Mouse (Mus musculus): Measurements from ENCODE around the gene Eno4. TPM values are rescaled to one million over a fixed set of nuclear protein-coding genes. Genes with fewer than 3 reads are reported as not detected.

Gene Eno4
- polyA plus RNA-seq, 1 experiment = 0.37 TPM

DNA sequence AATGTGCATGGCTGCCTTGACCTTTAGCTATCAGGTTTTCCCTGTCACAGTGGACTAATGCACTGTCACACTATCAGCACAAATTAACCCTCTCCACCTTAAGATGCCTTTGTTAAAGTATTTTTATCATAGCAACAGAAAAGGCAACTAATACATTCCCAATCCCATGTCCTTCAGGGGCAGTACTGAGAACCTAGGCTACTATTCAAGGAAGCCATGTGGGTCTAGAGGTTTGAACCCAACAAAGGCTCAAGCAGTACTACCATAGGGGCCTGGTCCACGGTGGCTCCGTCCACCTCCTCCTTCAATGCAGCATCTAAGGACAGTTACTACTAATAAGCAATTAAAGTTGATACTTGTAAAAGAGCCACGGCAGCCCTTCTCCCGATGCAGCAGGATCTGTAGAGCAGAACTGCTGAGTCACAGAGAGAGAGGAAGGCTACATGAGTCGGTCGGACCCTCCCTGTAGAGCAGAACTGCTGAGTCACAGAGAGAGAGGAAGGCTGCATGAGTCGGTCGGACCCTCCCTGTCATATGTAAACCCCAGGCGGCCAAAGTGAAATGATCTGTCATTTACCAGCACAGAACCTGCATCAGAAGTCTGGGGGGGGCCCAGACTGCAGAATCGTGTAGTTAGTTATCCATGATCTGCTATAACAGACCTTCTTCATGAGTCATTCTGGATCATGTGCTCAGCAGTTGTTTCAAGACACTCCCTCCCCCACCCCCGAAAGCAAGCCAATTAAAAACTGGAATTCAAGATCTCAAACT is 35.4 kb downstream of the Eno4 start:
- Histone ChIP-seq H3K79me2 (ENCODE audit: control insufficient read depth, insufficient read depth) (no peaks in the 10 kb centered on the region), H3K4me3 (ENCODE audit: insufficient read depth, poor library complexity, severe bottlenecking) (peak overlapping the region; percentile 12), H3ac (ENCODE audit: control insufficient read depth, insufficient read length, low read depth) (peak overlapping the region; percentile 33), H3K79me3 (ENCODE audit: low read depth) (no peaks in the 10 kb centered on the region), H3K27me3 (ENCODE audit: control insufficient read depth, insufficient read depth, insufficient read length) (no peaks in the 10 kb centered on the region), H3K36me3 (ENCODE audit: control insufficient read depth, insufficient read depth) (no peaks in the 10 kb centered on the region)
- TF ChIP-seq FOSL1 (IDR thresholded peaks at IDR 0.05; ENCODE audit: insufficient read depth, low read length, poor library complexity, severe bottlenecking) = peak; percentile 26
- TF ChIP-seq CTCF (IDR thresholded peaks at IDR 0.05; ENCODE audit: control insufficient read depth, insufficient read depth, insufficient read length) = no peak
- TF ChIP-seq CEBPB (IDR thresholded peaks at IDR 0.05; ENCODE audit: low read depth) = no peak
- TF ChIP-seq USF1 (IDR thresholded peaks at IDR 0.05; ENCODE audit: low read depth) = peak; percentile 82
- TF ChIP-seq MYOG (IDR thresholded peaks at IDR 0.05; ENCODE audit: control insufficient read depth, extremely low read depth, insufficient read length) = no peak
- TF ChIP-seq MAX (IDR thresholded peaks at IDR 0.05) = peak; percentile 50
- TF ChIP-seq MYOD1 (IDR thresholded peaks at IDR 0.05; ENCODE audit: control insufficient read depth, insufficient read length, low read depth) = no peak

DNA sequence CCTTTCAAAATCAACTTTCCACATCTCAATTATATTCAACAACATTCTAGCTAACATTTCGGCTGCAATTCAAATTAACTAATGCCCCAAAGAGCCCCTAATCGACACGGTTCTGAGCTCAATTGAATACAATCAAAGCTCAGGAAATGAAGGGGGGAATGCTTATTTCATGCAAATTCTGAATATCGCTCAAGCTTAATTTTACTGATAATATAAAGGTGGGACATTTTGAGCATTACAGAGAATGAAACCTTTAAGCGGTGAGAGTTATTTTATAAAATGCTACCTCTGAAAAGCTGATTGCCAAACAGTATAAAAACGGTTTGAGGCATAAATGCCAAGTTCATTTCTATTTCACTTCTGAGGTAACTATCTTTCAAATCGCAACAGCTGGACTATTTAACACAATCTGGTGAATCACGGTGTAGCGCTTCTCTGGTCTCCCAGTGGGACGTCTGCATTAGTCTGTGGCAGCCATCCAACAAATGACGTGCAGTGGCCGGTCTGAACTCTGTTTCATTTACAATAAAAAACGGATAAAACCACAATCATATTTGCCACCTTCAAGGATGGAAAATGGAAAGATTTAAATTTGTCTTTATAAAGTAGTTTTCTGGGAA is 36.3 kb downstream of the Eno4 start:
- Histone ChIP-seq H3K4me3 (ENCODE audit: insufficient read depth, poor library complexity, severe bottlenecking) (peak overlapping the region; percentile 12), H3K79me3 (ENCODE audit: low read depth) (no peaks in the 10 kb centered on the region), H3ac (ENCODE audit: control insufficient read depth, insufficient read length, low read depth) (no peak overlapping the region), H3K27me3 (ENCODE audit: control insufficient read depth, insufficient read depth, insufficient read length) (no peaks in the 10 kb centered on the region), H3K36me3 (ENCODE audit: control insufficient read depth, insufficient read depth) (no peaks in the 10 kb centered on the region), H3K79me2 (ENCODE audit: control insufficient read depth, insufficient read depth) (no peaks in the 10 kb centered on the region)
- TF ChIP-seq FOSL1 (IDR thresholded peaks at IDR 0.05; ENCODE audit: insufficient read depth, low read length, poor library complexity, severe bottlenecking) (no peak), MYOD1 (IDR thresholded peaks at IDR 0.05; ENCODE audit: control insufficient read depth, insufficient read length, low read depth) (peak; percentile 91)

DNA sequence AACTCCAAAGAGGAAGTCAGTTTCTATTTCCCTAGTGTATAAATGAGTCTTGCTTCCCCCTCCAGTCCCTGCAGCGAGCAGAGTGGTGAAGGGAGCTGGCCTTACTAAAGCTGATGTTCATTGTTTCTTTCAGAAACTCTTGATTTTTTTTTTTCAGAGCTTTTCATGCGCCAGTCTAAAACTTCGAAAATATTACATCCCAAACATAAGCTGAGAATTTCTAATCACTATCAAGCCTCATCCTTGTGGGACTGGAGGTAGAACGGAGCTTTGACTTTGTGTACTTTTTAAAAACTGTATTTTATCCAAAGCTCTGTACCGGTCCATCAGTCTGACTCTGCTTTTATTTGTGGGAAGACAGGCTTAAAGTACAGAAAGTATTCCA is 36.8 kb downstream of the Eno4 start:
- no peak overlapping the region for H3K4me3 ChIP-seq (ENCODE audit: insufficient read depth, poor library complexity, severe bottlenecking)

DNA sequence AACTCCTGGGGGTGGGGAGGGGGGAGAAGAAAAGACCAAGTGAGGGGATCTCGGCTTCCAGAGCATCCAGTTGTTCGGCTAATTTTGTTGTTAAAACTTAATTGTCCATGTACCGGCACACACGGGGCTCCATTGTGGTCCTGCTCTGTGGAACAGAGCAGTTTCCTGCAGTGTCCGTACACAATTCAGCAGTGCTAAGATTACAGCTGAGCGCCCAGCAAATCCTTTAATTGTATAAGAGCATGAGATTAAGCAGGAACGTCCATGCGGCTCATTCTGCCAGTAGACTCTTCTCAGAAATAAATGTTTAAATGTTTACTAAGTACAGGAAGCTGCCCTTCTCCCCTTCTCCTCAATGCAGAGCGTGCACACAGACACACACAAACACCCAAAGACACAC is 38.3 kb downstream of the Eno4 start:
- H3K36me3 ChIP-seq (ENCODE audit: control insufficient read depth, insufficient read depth) = no peaks in the 10 kb centered on the region
- no peaks in the 10 kb centered on the region for H3K79me3 ChIP-seq (ENCODE audit: low read depth)
- TF ChIP-seq MYOG (IDR thresholded peaks at IDR 0.05; ENCODE audit: control insufficient read depth, extremely low read depth, insufficient read length) (no peak), USF1 (IDR thresholded peaks at IDR 0.05; ENCODE audit: low read depth) (no peak), MAX (IDR thresholded peaks at IDR 0.05) (no peak), CTCF (IDR thresholded peaks at IDR 0.05; ENCODE audit: control insufficient read depth, insufficient read depth, insufficient read length) (no peak), FOSL1 (IDR thresholded peaks at IDR 0.05; ENCODE audit: insufficient read depth, low read length, poor library complexity, severe bottlenecking) (no peak), MYOD1 (IDR thresholded peaks at IDR 0.05; ENCODE audit: control insufficient read depth, insufficient read length, low read depth) (no peak), CEBPB (IDR thresholded peaks at IDR 0.05; ENCODE audit: low read depth) (no peak)
- peaks cover 2% of the 10 kb centered on the region for H3K27me3 ChIP-seq (ENCODE audit: control insufficient read depth, insufficient read depth, insufficient read length)
- H3K4me3 ChIP-seq (ENCODE audit: insufficient read depth, poor library complexity, severe bottlenecking) = no peak overlapping the region
- no peaks in the 10 kb centered on the region for H3K79me2 ChIP-seq (ENCODE audit: control insufficient read depth, insufficient read depth)
- H3ac ChIP-seq (ENCODE audit: control insufficient read depth, insufficient read length, low read depth) = no peak overlapping the region

More for the DNA sequence above, 36.8 kb downstream of the Eno4 start:
- Histone ChIP-seq H3K79me3 (ENCODE audit: low read depth) (no peaks in the 10 kb centered on the region), H3ac (ENCODE audit: control insufficient read depth, insufficient read length, low read depth) (no peak overlapping the region), H3K36me3 (ENCODE audit: control insufficient read depth, insufficient read depth) (no peaks in the 10 kb centered on the region), H3K79me2 (ENCODE audit: control insufficient read depth, insufficient read depth) (no peaks in the 10 kb centered on the region), H3K27me3 (ENCODE audit: control insufficient read depth, insufficient read depth, insufficient read length) (no peaks in the 10 kb centered on the region)
- no peak for TF ChIP-seq CEBPB (IDR thresholded peaks at IDR 0.05; ENCODE audit: low read depth)
- no peak for TF ChIP-seq USF1 (IDR thresholded peaks at IDR 0.05; ENCODE audit: low read depth)
- no peak for TF ChIP-seq MYOD1 (IDR thresholded peaks at IDR 0.05; ENCODE audit: control insufficient read depth, insufficient read length, low read depth)
- TF ChIP-seq CTCF (IDR thresholded peaks at IDR 0.05; ENCODE audit: control insufficient read depth, insufficient read depth, insufficient read length) = no peak

DNA sequence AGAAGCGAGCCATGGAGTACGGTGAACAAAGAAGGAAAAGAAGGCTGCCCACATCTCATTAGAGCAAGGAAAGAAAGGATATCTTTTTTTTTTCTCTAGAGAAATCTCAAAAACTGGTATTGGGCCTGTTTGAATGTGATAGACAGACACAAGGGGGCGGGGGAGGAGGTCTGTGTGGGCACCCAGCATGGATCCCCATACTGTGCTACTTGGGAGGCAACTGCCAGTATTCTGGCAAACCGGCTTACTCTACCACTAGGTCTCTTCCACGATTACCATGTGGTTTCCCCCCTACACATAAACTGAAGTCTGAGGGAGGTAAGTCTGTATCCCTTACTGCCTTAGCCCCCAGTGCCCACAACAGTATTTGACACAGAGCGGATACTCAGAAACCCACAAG is 59.6 kb downstream of the Eno4 start:
- TF ChIP-seq FOSL1 (IDR thresholded peaks at IDR 0.05; ENCODE audit: insufficient read depth, low read length, poor library complexity, severe bottlenecking) (no peak), USF1 (IDR thresholded peaks at IDR 0.05; ENCODE audit: low read depth) (no peak), MYOG (IDR thresholded peaks at IDR 0.05; ENCODE audit: control insufficient read depth, extremely low read depth, insufficient read length) (no peak), MAX (IDR thresholded peaks at IDR 0.05) (no peak), CEBPB (IDR thresholded peaks at IDR 0.05; ENCODE audit: low read depth) (no peak)
- H3K4me3 ChIP-seq (ENCODE audit: insufficient read depth, poor library complexity, severe bottlenecking) = no peak overlapping the region
- H3K36me3 ChIP-seq (ENCODE audit: control insufficient read depth, insufficient read depth) = no peaks in the 10 kb centered on the region
- H3K79me3 ChIP-seq (ENCODE audit: low read depth) = no peaks in the 10 kb centered on the region
- H3K27me3 ChIP-seq (ENCODE audit: control insufficient read depth, insufficient read depth, insufficient read length) = peaks cover 6% of the 10 kb centered on the region
- H3ac ChIP-seq (ENCODE audit: control insufficient read depth, insufficient read length, low read depth) = no peak overlapping the region
- no peaks in the 10 kb centered on the region for H3K79me2 ChIP-seq (ENCODE audit: control insufficient read depth, insufficient read depth)

Data from C2C12 (cell line).